Mouse (Mus musculus) embryonic facial prominence, embryonic 12.5 days (tissue): Measurements from ENCODE around the gene Flt1. TPM values are rescaled to one million over a fixed set of nuclear protein-coding genes. Genes with fewer than 3 reads are reported as not detected.
"Not testable (repeated sequence)": the region's sequence is repeated elsewhere in the genome, so short reads cannot be mapped to it uniquely, and the experiment has no call there.

ENCODE experiments used
- ATAC-seq: fragments of 200-750 bp; cut with Nextera tagmentation; 2 replicates; pipeline ENCODE4 v1.8.0; 2017; ENCODE audit not compliant: insufficient number of reproducible peaks, insufficient read depth, low FRiP score, low TSS enrichment
- H3K27ac ChIP-seq: fragments of 300-500 bp; sonication (generic); 2 replicates; pipeline ENCODE4 v1.5.1; 2016; ENCODE audit warnings: mild to moderate bottlenecking
- H3K27me3 ChIP-seq: fragments of 300-500 bp; sonication (generic); 2 replicates; pipeline ENCODE4 v1.6.1; 2016; ENCODE audit warnings: mild to moderate bottlenecking, moderate library complexity
- H3K36me3 ChIP-seq: fragments of 300-500 bp; sonication (generic); 2 replicates; pipeline ENCODE4 v1.6.1; 2016; ENCODE audit warnings: mild to moderate bottlenecking
- H3K4me1 ChIP-seq: fragments of 300-500 bp; sonication (generic); 2 replicates; pipeline ENCODE4 v1.6.1; 2016
- H3K4me2 ChIP-seq: fragments of 300-500 bp; sonication (generic); replicated peaks from 2 replicates; pipeline ENCODE4 v1.6.1; 2016; ENCODE audit warnings: mild to moderate bottlenecking, moderate library complexity
- H3K4me3 ChIP-seq: fragments of 300-500 bp; sonication (generic); 2 replicates; pipeline ENCODE4 v1.5.1; 2016; ENCODE audit warnings: mild to moderate bottlenecking
- H3K9ac ChIP-seq: fragments of 300-500 bp; sonication (generic); 2 replicates; pipeline ENCODE4 v1.6.1; 2016; ENCODE audit warnings: mild to moderate bottlenecking, moderate library complexity
- H3K9me3 ChIP-seq: fragments of 300-500 bp; sonication (generic); 2 replicates; pipeline ENCODE4 v1.6.1; 2016; ENCODE audit warnings: mild to moderate bottlenecking, moderate library complexity
- WGBS: fragments of 180-500 bp; shearing (Covaris S2); methylation state at CpG from one replicate; pipeline ENCODE4 v1.1.7; 2016; 5-methylcytosine and 5-hydroxymethylcytosine counted together
- polyA plus RNA-seq: library from polyadenylated mRNA; unstranded; fragments of >200 nt; fragmentation: Nextera tagmentation; extraction: Ambion mirVana; gene quantifications from 2 replicates; pipeline ENCODE4 v1.2.1, GENCODE M21; 2016

The Flt1 gene
- polyA plus RNA-seq, 1 experiment from 2014 or later, result 12.7 TPM

DNA sequence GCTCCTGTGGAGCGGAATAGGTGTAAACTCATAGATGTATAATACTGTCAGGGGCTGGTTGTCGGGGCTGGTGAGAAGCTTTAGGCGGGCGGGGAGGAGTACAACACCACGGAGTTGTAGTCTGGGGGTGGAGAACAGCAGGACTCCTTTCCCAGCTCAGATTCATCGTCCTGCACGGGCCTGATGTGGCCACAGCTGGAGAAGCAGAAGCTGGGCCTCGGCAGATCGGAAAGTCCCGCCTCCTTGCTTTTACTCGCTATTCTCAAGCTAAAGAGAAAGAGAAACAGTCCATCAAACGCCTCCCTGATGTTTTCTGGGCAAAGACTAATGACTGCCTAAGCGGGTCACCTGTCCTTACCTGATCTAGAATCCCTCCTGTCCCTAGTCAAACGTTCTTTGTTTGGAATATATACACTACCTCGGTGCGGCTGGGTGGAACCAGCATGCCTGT is 161.6 kb downstream of the Flt1 start:
- H3K9ac ChIP-seq, result no peak overlapping the region
- H3K36me3 ChIP-seq, result no peaks in the 10 kb centered on the region
- ATAC-seq, result peak; percentile 52; the same call in 1 of the 2 replicates
- no peak overlapping the region for H3K4me3 ChIP-seq
- no peaks in the 10 kb centered on the region for H3K9me3 ChIP-seq
- H3K4me2 ChIP-seq, result peak overlapping the region; percentile 29
- no peak overlapping the region for H3K27ac ChIP-seq
- no peaks in the 10 kb centered on the region; the same call in 1 of the 2 replicates for H3K27me3 ChIP-seq
- 24% methylated on average over 16 of the region's 16 CpGs for WGBS
- H3K4me1 ChIP-seq, result peaks cover 5% of the 10 kb centered on the region

DNA sequence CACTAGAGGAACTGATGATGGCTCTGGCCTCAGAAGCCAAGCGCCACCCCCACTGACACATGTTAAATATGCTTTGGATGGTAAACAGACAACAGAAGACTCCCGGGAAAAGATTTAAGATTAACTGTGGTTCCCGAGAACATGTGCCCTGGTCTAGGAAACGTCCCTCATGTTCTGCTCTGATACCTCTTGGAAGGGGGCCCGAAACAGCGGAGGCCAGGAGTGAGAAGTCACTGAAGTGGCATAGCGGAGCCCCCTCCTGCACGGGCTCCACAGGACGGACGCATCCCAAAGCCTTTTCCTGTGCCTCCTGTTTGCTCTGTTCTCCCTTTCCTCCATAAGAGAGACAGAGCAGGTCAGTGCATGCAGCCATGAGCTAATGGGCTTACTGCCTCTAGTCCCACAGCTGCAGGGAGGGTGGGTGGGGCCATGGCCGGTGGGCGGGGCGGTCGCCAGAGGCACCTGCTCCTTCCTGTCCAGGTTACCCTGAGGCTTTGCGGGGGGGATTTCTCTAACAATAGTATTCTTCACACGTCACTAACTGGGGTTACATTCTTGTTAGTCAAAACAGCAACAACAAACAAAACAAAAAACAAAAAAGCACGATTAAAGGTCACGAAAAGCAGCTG is 162.2 kb downstream of the Flt1 start:
- no peaks in the 10 kb centered on the region; the same call in 1 of the 2 replicates for H3K27me3 ChIP-seq
- ATAC-seq, result peak; percentile 60; the same call in 1 of the 2 replicates
- H3K4me3 ChIP-seq, result no peak overlapping the region
- peaks cover 5% of the 10 kb centered on the region for H3K4me1 ChIP-seq
- peak overlapping the region; percentile 29 for H3K4me2 ChIP-seq
- 40% methylated on average over 18 of the region's 18 CpGs for WGBS
- H3K36me3 ChIP-seq, result no peaks in the 10 kb centered on the region
- no peak overlapping the region for H3K27ac ChIP-seq
- H3K9ac ChIP-seq, result no peak overlapping the region
- H3K9me3 ChIP-seq, result no peaks in the 10 kb centered on the region

DNA sequence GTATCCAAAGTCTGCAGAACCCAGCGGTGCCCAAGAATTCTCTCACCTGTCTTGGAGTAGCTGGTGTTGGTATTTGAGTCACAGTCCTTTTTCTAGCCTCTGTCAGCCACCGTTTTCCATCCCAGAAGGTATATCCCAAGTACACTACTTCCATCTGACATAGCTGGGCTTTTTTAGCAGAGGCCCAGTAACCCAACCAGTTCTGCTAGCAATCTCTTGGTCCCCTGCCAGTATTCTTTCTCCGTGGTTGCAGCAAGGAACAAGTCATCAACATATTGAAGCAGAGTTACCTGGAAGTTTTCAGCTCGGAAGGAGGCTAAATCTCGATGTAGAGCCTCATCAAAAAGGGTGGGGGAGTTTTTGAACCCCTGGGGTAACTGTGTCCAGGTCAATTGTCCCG is 168.2 kb downstream of the Flt1 start:
- not testable (repeated sequence) for H3K9ac ChIP-seq, H3K4me2 ChIP-seq, H3K36me3 ChIP-seq, H3K4me1 ChIP-seq, H3K9me3 ChIP-seq, H3K27ac ChIP-seq, H3K27me3 ChIP-seq, ATAC-seq, H3K4me3 ChIP-seq
- WGBS, result 67% methylated on average over 6 of the region's 6 CpGs

DNA sequence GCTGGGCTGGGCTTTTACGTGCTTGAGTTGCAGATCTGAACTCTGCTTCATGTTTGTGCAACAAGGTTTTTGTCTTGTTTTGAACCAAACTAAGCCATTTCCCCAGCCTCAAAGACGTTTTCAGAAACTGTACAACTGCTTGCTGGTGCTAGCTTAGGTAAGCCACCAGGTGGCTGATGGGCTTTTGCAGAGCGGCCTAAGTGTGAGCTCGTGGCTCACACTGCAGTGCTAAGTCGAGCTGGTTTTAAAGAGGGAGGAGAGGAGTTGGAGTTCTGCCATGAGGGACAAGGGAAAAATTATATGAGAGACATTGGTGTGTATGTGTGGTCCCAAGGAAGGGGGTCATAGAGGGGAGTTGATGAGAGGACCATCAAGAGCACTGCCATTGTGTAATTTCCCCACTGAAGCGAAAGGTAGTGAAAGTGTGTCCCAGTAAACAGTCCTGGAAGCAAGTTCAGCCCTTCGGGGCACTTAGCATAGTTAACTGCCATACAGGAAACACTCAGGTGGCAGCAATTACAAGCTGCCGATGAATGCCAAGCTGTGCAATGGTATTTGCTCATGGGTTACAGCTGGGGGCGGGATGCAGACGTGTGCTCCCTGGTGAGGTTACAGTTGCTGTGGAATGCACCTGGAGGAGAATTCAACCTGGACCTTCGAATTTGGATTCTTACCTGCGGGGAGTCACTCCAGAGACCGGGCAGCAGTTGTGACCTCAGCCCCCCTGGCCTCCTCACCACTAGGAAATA is 173.8 kb downstream of the Flt1 start:
- peaks cover 30% of the 10 kb centered on the region for H3K36me3 ChIP-seq
- H3K4me3 ChIP-seq, result no peak overlapping the region
- no peaks in the 10 kb centered on the region for H3K9me3 ChIP-seq
- H3K9ac ChIP-seq, result no peak overlapping the region
- 63% methylated on average over 13 of the region's 13 CpGs for WGBS
- no peak overlapping the region for H3K27ac ChIP-seq
- 0 out of 2 replicates have a peak, but pooled peaks have one; percentile 47 for ATAC-seq
- H3K4me1 ChIP-seq, result peaks cover 2% of the 10 kb centered on the region; the same call in 1 of the 2 replicates
- H3K27me3 ChIP-seq, result no peaks in the 10 kb centered on the region
- no peak overlapping the region for H3K4me2 ChIP-seq

DNA sequence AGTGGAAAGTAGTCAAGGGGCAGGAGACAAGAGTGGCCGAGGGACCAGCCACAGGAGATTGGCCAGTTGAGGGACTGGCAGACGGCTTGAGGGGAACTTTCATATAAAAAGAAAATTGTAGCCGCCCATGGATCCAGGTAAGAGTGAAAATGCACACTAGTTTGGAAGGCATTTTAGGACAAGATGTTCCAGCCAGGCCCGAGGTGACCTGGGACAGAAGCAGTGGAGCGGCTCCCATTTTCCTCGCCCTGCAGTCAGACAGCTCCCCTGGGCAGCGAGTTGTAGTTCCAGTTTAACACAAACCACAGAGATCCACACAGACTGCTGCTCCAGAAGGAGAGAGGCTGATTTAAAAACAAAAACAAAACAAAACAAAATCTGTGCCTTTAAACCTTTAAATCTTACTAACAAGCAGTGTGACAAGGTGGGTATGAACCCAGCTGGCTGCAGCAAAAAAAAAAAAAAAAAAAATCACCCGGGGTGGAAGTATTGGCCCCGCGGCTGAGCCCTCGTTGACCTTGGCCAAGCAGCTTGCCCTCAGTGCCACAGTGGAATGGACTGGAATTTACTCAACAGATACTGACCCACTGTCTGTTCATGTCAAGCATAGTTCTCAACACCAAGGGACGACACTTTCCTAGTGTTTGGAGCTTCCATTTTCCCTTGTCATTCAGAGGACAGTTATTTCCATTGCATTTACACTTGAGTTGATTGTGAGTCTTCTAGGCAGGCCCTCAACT is 176.6 kb downstream of the Flt1 start:
- H3K4me2 ChIP-seq, result no peak overlapping the region
- H3K27me3 ChIP-seq, result no peaks in the 10 kb centered on the region
- 85% methylated on average over 12 of the region's 12 CpGs for WGBS
- H3K4me1 ChIP-seq, result no peaks in the 10 kb centered on the region
- H3K9ac ChIP-seq, result no peak overlapping the region
- H3K4me3 ChIP-seq, result no peak overlapping the region
- peaks cover 38% of the 10 kb centered on the region for H3K36me3 ChIP-seq
- no peak for ATAC-seq
- no peak overlapping the region for H3K27ac ChIP-seq
- H3K9me3 ChIP-seq, result no peaks in the 10 kb centered on the region

DNA sequence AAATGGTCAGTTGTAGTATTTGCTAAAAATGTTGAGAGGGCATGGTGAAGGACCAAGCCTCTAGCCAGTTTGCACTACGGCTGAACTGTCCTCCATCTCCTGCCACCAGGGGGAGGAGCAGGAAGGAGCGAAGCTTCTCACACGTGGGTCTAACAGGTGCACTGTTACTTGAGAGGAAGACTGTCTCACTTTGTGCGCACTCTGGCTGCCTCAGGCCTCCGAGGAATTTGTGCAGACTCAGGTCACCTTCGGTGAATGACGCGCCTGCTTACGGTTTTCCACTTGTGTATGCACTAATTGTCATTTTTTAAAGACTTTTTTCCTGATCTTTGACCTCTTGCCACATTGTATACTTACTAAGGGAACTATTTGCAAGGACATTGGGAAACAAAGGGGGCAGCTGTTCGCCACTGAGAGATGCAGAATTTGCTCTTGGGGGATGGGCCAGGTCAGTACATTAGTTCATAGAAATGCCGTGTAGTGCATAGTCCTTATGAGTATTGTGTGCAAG is 180.0 kb downstream of the Flt1 start:
- H3K4me3 ChIP-seq, result no peak overlapping the region
- 66% methylated on average over 11 of the region's 11 CpGs for WGBS
- H3K9me3 ChIP-seq, result no peaks in the 10 kb centered on the region

DNA sequence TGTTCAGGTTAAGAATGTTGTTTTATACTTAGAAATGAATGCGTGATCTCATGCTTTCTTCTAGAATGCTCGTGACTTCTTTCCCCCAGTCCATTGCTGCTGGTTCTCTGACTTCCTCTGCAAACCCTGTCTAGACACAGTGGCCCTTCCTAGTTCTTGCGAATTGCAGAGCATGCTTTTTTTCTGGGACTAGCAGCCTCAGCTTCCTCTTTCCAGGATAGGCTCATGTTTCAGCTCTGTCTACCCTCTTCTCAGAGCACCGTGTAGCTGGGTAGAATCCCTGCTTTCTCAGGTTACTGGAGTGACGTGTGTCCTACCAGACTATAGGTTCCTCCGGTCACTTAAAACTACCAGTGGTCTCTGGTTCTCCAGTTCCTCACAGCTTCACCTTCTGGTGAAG is 183.5 kb downstream of the Flt1 start:
- H3K9ac ChIP-seq, result no peak overlapping the region
- peaks cover 34% of the 10 kb centered on the region for H3K36me3 ChIP-seq
- no peak overlapping the region for H3K4me3 ChIP-seq
- no peak overlapping the region for H3K27ac ChIP-seq
- no peaks in the 10 kb centered on the region for H3K9me3 ChIP-seq
- H3K27me3 ChIP-seq, result no peaks in the 10 kb centered on the region
- H3K4me2 ChIP-seq, result no peak overlapping the region
- 54% methylated on average over 6 of the region's 6 CpGs for WGBS
- no peaks in the 10 kb centered on the region for H3K4me1 ChIP-seq
- ATAC-seq, result no peak

More for the DNA sequence above, 180.0 kb downstream of the Flt1 start:
- Histone ChIP-seq H3K4me1 (no peaks in the 10 kb centered on the region), H3K36me3 (peaks cover 51% of the 10 kb centered on the region), H3K27ac (no peak overlapping the region), H3K9ac (no peak overlapping the region), H3K27me3 (no peaks in the 10 kb centered on the region), H3K4me2 (no peak overlapping the region)
- no peak for ATAC-seq

DNA sequence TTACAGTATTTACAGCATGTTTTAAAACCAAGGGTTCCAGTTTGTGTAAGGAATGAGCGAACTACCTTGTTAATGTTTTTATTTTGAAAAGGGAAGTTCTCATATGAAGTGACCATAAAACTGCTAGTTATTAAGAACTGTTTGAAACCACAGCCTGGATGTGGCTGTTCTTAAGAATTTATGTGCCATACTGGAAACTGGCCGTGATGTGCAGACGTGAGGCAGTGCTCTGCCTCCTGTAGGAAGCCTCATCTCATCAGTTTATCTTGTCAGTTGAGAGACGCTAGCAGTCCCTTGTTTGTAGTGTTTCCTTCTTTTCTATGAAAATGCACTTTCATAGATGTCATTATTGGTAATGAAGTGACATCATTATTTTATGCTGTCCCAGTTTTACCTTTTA is 186.0 kb downstream of the Flt1 start:
- Histone ChIP-seq H3K4me1 (no peaks in the 10 kb centered on the region), H3K4me3 (no peak overlapping the region), H3K4me2 (no peak overlapping the region), H3K9ac (no peak overlapping the region), H3K36me3 (peaks cover 37% of the 10 kb centered on the region), H3K27me3 (no peaks in the 10 kb centered on the region), H3K9me3 (no peaks in the 10 kb centered on the region), H3K27ac (no peak overlapping the region)
- ATAC-seq, result no peak
- 94% methylated on average over 4 of the region's 4 CpGs for WGBS

DNA sequence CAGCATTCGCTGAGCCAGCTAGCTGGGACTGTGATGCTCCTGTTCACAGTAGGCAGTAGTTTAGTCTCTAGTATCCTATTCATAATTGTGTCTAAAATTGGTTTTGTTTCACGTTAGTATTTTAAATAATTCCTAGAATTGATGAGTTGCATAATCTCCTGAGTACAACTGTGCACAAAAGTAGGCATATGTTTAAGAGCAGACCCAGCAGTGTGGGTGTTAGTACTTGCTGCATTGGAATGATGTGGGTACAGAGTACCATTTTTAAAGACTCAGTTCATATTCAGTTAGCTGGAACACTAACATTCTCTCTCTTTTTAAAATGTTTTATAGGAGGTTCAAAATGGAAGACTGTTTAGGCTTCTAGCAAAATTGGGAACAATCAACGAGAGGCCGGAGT is 186.4 kb downstream of the Flt1 start:
- peaks cover 37% of the 10 kb centered on the region for H3K36me3 ChIP-seq
- WGBS, result 94% methylated on average over 4 of the region's 4 CpGs

DNA sequence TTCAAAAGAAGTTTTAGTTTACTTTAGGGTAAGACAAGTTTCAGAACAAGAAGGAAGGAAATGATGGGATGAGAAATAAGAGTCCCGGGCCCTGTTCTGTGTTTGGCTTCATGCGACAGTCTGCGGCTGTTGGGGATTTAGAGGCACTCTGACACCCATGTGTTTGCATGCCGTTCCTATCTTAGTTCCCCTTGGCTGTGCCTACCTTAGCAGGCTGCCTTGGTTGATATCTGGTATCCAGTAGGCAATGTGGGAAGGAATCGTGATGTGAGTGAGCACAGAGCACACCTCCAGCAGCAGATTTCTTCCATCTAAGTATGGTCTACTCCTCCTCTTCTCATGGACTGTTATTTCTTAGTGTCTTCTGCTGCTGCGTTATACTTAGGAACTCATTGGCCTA is 193.8 kb downstream of the Flt1 start:
- Histone ChIP-seq H3K4me2 (no peak overlapping the region), H3K4me1 (no peaks in the 10 kb centered on the region), H3K27ac (no peak overlapping the region), H3K27me3 (no peaks in the 10 kb centered on the region), H3K9ac (no peak overlapping the region), H3K9me3 (no peaks in the 10 kb centered on the region), H3K36me3 (peaks cover 26% of the 10 kb centered on the region), H3K4me3 (no peak overlapping the region)
- 97% methylated on average over 6 of the region's 6 CpGs for WGBS
- ATAC-seq, result no peak

More for the DNA sequence above, 186.4 kb downstream of the Flt1 start:
- H3K27ac ChIP-seq, result no peak overlapping the region
- H3K4me3 ChIP-seq, result no peak overlapping the region
- ATAC-seq, result no peak
- no peaks in the 10 kb centered on the region for H3K27me3 ChIP-seq
- no peak overlapping the region for H3K4me2 ChIP-seq
- H3K9me3 ChIP-seq, result no peaks in the 10 kb centered on the region
- H3K4me1 ChIP-seq, result no peaks in the 10 kb centered on the region
- H3K9ac ChIP-seq, result no peak overlapping the region

DNA sequence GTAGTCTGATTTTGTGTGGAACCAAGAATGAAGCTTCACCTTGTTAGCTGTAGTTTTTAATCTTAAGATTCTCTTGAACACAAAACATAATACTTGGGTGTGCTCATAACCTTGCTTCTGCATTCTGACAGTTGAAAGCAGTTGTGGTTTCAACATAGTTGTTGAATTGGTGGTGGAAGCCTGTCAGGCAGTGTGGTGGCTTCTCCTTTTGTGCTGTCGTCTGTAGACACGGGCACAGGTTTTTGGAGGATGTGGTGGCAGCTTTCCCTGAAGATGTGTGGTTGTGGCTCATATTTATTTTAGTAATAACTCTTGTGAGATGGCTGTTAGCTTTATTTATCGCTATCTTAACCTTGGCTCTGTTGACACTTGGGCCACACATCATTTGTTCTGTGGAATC is 198.0 kb downstream of the Flt1 start:
- Histone ChIP-seq H3K4me2 (no peak overlapping the region), H3K36me3 (peaks cover 31% of the 10 kb centered on the region), H3K9ac (no peak overlapping the region), H3K9me3 (no peaks in the 10 kb centered on the region), H3K4me1 (no peaks in the 10 kb centered on the region), H3K27ac (no peak overlapping the region), H3K27me3 (no peaks in the 10 kb centered on the region), H3K4me3 (no peak overlapping the region)
- no peak for ATAC-seq
- WGBS, result 80% methylated on average over 3 of the region's 3 CpGs
